Mouse (Mus musculus) testis, adult 2 months (tissue): Measurements from ENCODE around the gene Ngp.

Source experiments
- CTCF ChIP-seq: fragments of 200-500 bp; IDR thresholded peaks from 2 replicates; pipeline ENCODE4 v1.5.1; 2012; ENCODE audit warnings: low read depth, mild to moderate bottlenecking, inconsistent platforms, low read length, moderate library complexity; ENCODE audit not compliant: control insufficient read depth, insufficient read depth, insufficient replicate concordance
- POLR2A ChIP-seq: fragments of 200-500 bp; IDR thresholded peaks from 2 replicates; pipeline ENCODE4 v1.6.1; 2012; ENCODE audit warnings: low read depth, mild to moderate bottlenecking, inconsistent platforms, low read length, moderate library complexity; ENCODE audit not compliant: control insufficient read depth

GRCm38 (mm10) chr9:110459145-110459727 is 39.7 kb downstream of the Ngp start:
- TF ChIP-seq POLR2A (no peak), CTCF (no peak)
